Comparison of ENCODE assay signal across 10 mouse cellular contexts in the genomic region with DNA sequence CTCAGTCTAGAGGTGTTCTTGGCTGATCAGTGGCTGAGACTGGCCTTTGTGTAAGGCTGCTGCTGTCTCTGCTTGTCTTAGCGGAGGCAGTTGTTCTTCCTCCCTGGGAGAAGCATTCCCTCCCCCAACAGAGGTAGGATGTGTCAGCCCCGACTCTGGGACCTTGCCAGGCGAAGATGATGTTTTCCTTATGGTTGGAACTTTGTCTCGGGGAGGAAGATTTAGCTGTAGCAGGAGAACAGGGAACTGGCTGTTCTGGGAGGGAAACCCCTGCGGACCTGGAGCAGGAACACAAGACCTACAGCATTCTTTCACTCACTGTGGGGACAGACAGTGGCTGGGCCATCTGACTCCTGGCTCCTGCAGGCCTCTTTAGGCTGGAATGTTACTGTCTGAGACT. TPM values are rescaled to one million over a fixed set of nuclear protein-coding genes. Genes with fewer than 3 reads are reported as not detected.
DNase-seq lines count a peak whose midpoint lies in the region; ATAC-seq lines count a peak whose summit lies in the region.
"Had no signal": no experiment of that assay in that cellular context is flagged by ENCODE, and none has a peak within 500 bp of the region (broad histone marks: within the 10 kb centered on the region; RNA-seq: fewer than 3 reads in every experiment).

No protein-coding gene starts in this region.

- peak; percentile 67 for DNase-seq in kidney, postnatal 14 days
- peak; percentile 31 to 64 for DNase-seq in frontal cortex, postnatal 36 days (ENCODE audit: low spot score in 2 of 2)
- peak; percentile 66 for DNase-seq in lung, postnatal 36 days
- DNase-seq in layer of hippocampus, adult 11-12 months (ENCODE audit: low spot score) = no peak
- DNase-seq in hindbrain, embryonic 14.5 days (ENCODE audit: low spot score) = no peak
- no peak for DNase-seq in adrenal gland, adult 18-20 months (ENCODE audit: low spot score in 2 of 2)

- H3K27me3 ChIP-seq in kidney, embryonic 15.5 days = no peaks in the 10 kb centered on the region
- H3K27me3 ChIP-seq in heart, embryonic 15.5 days = no peaks in the 10 kb centered on the region
- no peaks in the 10 kb centered on the region for H3K27me3 ChIP-seq in hindbrain, embryonic 14.5 days (ENCODE audit: control insufficient read depth, insufficient read depth, low read length)

- ATAC-seq in kidney, embryonic 15.5 days (replicated peaks; ENCODE audit: low FRiP score) = no peak
- 0 out of 2 replicates have a peak, but pooled peaks have one; percentile 3 for ATAC-seq in heart, embryonic 15.5 days (replicated peaks; ENCODE audit: insufficient number of reproducible peaks, insufficient read depth, low FRiP score, low read depth)
- no peak for ATAC-seq in hindbrain, embryonic 14.5 days (ENCODE audit: low FRiP score)

- no peak overlapping the region for H3K4me3 ChIP-seq in kidney, embryonic 15.5 days (replicated peaks)
- no peak overlapping the region for H3K4me3 ChIP-seq in heart, embryonic 15.5 days
- no peak overlapping the region for H3K4me3 ChIP-seq in hindbrain, embryonic 14.5 days (replicated peaks; ENCODE audit: low read length)

- H3K9me3 ChIP-seq in kidney, embryonic 15.5 days (replicated peaks) = no peaks in the 10 kb centered on the region
- H3K9me3 ChIP-seq in heart, embryonic 15.5 days (replicated peaks) = no peaks in the 10 kb centered on the region
- H3K9me3 ChIP-seq in hindbrain, embryonic 14.5 days (ENCODE audit: control insufficient read depth, low read length) = no peaks in the 10 kb centered on the region

- H3K4me2 ChIP-seq in kidney, embryonic 15.5 days = no peak overlapping the region
- H3K4me2 ChIP-seq in heart, embryonic 15.5 days = no peak overlapping the region
- H3K4me2 ChIP-seq in hindbrain, embryonic 14.5 days (replicated peaks) = no peak overlapping the region

- H3K27ac ChIP-seq in kidney, embryonic 15.5 days = no peak overlapping the region
- peak overlapping the region; percentile 65 for H3K27ac ChIP-seq in heart, embryonic 15.5 days
- no peak overlapping the region for H3K27ac ChIP-seq in hindbrain, embryonic 14.5 days

- no peaks in the 10 kb centered on the region for H3K36me3 ChIP-seq in kidney, embryonic 15.5 days
- peaks cover 31% of the 10 kb centered on the region for H3K36me3 ChIP-seq in heart, embryonic 15.5 days
- H3K36me3 ChIP-seq in hindbrain, embryonic 14.5 days (replicated peaks; ENCODE audit: control insufficient read depth, insufficient read depth) = no peaks in the 10 kb centered on the region

- H3K9ac ChIP-seq in kidney, embryonic 15.5 days = no peak overlapping the region
- H3K9ac ChIP-seq in heart, embryonic 15.5 days = no peak overlapping the region
- H3K9ac ChIP-seq in hindbrain, embryonic 14.5 days = no peak overlapping the region

- WGBS in kidney, embryonic 15.5 days = 18% methylated on average over 5 of the region's 5 CpGs
- 27% methylated on average over 5 of the region's 5 CpGs for WGBS in heart, embryonic 15.5 days
- 51% methylated on average over 5 of the region's 5 CpGs for WGBS in hindbrain, embryonic 14.5 days

- peaks cover 21% of the 10 kb centered on the region for H3K4me1 ChIP-seq in kidney, embryonic 15.5 days
- peaks cover 53% of the 10 kb centered on the region for H3K4me1 ChIP-seq in heart, embryonic 15.5 days (replicated peaks)
- no peaks in the 10 kb centered on the region for H3K4me1 ChIP-seq in hindbrain, embryonic 14.5 days (replicated peaks; ENCODE audit: control insufficient read depth, insufficient read depth, low read length)

RNA-seq across cellular contexts. Expression of a gene that starts 15.1 kb away (rescaled TPM):
- 0.42 and 0.54 TPM in 2 replicates for polyA plus RNA-seq in kidney, embryonic 15.5 days (2015; fragmentation: Nextera tagmentation; extraction: Ambion mirVana)
- polyA plus RNA-seq in heart, embryonic 15.5 days (2015; fragmentation: Nextera tagmentation; extraction: Ambion mirVana) = 17.9 and 18.2 TPM in 2 replicates
- polyA plus RNA-seq in hindbrain, embryonic 14.5 days (2014; fragmentation: Nextera tagmentation; extraction: Ambion mirVana) = 0.16 and 0.17 TPM in 2 replicates
- under 1 TPM; 0.17 to 0.48 TPM for total RNA-seq in adrenal gland, adult 18-20 months (2021)

RNA-seq across cellular contexts. Expression of a gene that starts 42.1 kb away (rescaled TPM):
- polyA plus RNA-seq in kidney, embryonic 15.5 days (2015; fragmentation: Nextera tagmentation; extraction: Ambion mirVana) = 0.13 and 0.49 TPM in 2 replicates
- polyA plus RNA-seq in heart, embryonic 15.5 days (2015; fragmentation: Nextera tagmentation; extraction: Ambion mirVana) = 0.09 and 0.14 TPM in 2 replicates
- not detected in 2 replicates for polyA plus RNA-seq in hindbrain, embryonic 14.5 days (2014; fragmentation: Nextera tagmentation; extraction: Ambion mirVana)
- total RNA-seq in adrenal gland, adult 18-20 months (2021) = under 1 TPM in 1 of 2 experiments, not detected in 1; 0.10 TPM
- total RNA-seq: hematopoietic stem cell, adult 5-6 weeks; megakaryocyte progenitor cell, adult 5-6 weeks had no signal

Comparison
In these comparisons a context has a peak if more than half of its experiments do, and no peak if none do; other contexts are left out.
1. DNase-seq: peak in kidney, postnatal 14 days (single experiment), frontal cortex, postnatal 36 days (2 of 2) and lung, postnatal 36 days (single experiment); none in layer of hippocampus, adult 11-12 months (single experiment), hindbrain, embryonic 14.5 days (single experiment) and adrenal gland, adult 18-20 months (0 of 2).
2. RNA of a gene that starts 15.1 kb away (polyA plus RNA-seq): 17.9 to 18.2 TPM in heart, embryonic 15.5 days; 0.42 to 0.54 TPM in kidney, embryonic 15.5 days and 0.16 to 0.17 TPM in hindbrain, embryonic 14.5 days; every median in the first group is over 10 times any median in the second.